Mouse (Mus musculus) adrenal gland, adult 18-20 months (tissue): ENCODE data around the gene Jph2. TPM values are rescaled to one million over a fixed set of nuclear protein-coding genes. Genes with fewer than 3 reads are reported as not detected.

Experiments
- DNase-seq, 2 experiments: peaks; one replicate each; pipeline ENCODE4 v3.0.0; 2021 to 2022; ENCODE audit warnings: low spot score in 2 of 2
- total RNA-seq, 2 experiments: library from RNA; stranded (reverse); gene quantifications; 1 replicate in 1 of 2; 2 replicates in 1 of 2; pipeline ENCODE4 v1.2.3; 2021

Jph2 gene
- total RNA-seq, 2 experiments from 2014 or later = 4.4 to 6.5 TPM

DNA sequence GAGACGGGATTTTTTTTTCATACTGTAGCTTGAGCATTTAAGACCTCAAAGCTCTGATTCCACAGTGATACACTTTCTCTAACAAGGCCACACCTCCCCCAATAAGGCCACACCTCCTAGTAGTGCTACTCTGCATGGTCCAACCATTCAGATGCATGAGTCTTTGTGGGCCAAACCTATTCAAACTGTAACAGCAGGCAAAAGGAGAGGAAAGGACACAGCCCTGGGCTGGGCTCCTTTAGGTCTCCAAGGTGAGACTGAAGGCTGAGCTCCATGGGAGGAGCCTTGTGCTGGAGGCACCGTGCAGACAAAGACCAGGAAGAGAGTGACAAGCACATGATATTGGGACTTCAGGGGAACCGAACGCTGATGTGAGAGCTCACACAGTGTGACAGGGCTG is 80.5 kb downstream of the Jph2 start:
- DNase-seq = no peak

DNA sequence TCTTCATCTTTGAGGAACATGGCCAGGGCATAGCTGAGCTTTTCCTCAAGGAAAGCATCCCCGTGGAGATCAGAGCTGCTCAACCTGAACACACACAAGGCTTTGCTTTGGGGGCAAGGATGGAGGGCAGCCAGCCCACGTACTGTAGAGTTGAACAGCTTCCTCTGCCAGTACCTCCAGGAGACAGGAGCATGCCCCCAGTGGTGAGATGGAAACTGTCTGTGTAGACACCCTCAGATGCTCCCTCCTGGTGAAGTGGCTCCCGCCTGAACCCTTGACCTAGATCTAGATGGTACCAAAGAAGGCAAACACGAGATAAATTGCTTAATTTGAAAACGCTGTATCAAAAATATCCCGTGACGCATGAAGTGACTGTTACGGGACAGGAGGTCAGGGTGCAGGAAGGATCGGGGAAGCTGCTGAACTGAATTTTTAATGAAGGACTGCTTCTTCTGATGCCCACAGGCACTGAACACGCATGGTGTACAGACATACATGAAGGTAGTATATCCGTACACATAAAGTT is 87.6 kb downstream of the Jph2 start:
- DNase-seq = no peak

DNA sequence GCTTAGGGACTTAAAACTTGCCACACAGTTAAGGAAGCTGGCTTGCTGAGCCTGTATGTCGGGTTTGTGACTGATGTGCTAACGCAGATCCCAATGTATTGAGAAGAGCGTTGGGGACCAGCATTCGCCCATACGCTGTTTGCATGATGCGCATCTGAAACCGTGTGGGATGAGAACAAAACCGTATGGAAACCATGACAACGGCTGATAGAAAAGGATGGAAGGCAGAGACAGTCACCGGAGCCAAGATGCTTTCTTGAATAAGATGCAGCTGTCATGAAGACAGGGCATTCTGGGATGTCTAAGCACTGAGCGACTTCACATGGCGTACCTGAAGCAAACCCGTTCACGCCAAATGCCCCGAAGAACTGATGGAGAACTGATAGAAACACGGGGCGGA is 88.4 kb downstream of the Jph2 start:
- no peak for DNase-seq

DNA sequence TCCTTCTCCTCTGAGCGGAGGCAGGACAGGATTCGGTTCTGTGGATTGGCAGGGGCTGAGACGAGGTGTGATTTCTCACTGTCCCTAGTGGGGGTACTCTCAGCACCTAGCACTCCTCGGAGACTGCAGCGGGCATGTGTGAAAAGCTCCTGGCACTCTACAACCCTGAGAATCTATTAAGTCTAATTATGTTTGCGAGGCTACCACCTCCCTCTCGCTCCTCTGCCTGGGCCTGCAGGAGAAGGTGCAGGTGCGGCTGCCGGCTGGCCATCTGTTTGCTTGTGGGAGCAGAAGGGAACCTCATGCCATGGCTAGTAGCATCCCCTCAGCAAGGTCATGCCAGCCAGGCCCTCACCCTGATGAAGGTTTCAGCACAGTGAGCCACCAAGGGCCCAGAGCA is 94.8 kb downstream of the Jph2 start:
- DNase-seq = no peak

DNA sequence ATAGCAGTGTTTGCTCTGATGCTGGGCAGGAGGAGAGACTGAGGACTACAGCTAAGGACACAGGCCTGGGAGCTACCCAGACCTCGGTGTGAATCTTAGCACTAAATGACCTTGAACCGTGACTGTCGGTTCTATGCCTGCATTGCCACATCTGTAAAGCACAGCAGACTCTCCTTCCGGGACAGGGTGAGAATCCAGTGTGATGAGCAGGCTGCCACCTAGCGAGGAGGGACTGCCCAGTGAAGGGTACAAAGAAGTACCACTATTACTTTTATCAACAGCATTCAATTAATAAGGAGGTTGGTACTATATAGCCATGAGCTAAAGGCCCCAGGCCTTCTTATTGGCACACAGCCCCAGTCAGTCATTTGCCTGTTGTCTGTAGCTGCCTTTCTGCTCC is 96.2 kb downstream of the Jph2 start:
- no peak for DNase-seq

DNA sequence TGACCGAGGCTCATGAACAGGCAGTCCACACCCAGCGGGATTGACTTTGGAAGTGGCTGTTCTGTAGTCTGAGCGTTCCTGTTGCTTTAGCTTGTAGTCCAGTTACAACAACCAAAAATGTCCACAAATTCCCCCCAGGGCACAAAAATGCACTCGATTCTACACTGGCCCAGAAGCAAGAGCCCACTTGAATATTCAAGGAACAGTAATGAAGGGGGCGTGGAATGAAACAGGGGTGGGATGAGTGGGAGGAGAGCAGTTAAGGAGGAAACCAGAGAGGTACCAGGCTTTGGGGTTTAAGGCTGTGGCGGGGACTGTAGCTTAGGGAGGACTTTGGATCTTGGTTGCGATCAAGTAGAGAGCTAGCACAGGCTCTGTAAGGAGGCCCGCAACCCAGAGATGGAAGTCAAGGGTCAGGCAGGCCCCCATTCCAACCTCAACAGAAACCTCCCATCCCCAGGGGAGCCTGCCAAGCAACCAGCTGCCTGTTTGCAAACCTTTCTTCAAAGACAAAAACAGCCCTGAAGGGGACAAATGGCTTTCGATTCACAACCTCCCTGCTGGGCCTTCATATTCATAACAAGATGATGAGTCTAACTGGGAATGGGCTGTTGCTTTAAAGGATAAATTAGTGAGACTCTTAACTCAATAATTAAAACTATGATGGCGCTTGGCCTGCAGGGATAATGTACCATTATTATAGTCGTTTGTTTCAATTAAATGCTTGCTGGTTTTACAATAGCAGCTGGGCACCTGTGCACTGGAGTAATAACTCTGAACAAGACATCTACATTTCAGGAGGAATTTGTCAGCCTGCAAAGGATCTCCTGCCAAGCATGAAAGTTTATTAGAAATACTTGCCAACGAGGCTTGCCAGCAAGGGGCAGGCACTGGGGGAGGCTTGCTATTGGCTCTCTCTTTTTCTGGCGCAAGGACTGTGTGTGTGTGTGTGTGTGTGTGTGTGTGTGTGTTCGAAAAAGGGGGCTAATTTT is 97.4 kb downstream of the Jph2 start:
- DNase-seq = no peak

DNA sequence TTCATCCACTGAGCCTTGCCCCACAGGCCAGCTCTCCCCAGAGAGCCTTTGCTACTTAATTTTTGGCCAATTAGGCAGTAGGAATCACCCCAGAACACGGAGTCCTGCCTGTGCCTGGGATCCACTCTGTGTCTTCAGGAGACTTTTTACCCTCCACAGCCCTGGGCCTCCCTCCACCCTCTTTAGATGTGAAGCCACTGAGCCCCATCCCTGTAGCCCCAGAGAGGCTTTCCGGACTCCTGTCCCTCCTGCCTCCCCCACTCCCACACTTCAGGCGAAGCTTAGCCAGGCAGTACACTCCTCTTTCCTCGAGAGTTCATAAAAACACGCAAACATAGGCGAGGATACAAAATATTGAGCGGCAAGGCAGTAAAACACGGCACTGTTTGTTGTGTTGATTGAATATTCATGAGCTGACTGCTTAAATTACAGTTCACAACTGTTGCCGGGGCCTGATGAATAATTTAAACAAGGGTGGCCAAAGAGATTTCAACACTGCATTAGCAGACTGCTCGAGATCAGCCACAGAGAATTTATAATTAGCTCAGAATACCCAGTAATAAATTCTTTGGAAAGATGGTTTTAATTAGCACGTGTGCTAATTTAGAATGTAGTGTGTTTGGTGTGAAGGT is 100.7 kb downstream of the Jph2 start:
- no peak for DNase-seq

DNA sequence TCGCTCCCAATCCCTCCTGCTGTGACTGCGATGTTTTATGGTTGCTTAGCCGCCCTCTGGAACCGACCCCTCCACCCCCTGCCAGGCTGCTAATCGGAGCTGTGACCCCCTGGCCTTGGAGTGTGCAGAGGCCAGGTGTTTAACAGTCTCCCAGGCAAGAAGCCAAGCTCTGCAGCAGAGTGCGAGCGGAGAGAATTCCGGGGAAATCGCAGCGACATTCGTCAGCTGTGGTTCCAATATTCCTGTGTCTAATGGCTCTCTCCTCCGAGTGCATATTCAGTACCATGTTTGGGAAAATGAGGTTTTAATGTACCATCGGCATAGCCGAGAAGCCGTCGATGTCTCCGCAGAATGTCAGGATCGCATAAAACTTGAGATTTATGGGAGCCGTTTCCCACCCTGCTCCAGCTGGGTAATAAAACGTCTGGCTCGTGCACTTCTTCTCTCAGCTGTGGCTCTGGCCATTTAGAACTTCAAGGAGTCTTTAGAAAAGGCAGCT is 108.9 kb downstream of the Jph2 start:
- no peak for DNase-seq

Other genes with a start within 250 kb of the Jph2 start
- gene Tox2, start 194.9 kb downstream of the Jph2 start, total RNA-seq = 10 to 100 TPM in 1 of 2 experiments, 1 to 10 TPM in 1; 4.1 to 24.2 TPM
- gene Oser1, start 26.7 kb upstream of the Jph2 start, total RNA-seq = 10 to 100 TPM; 37.1 to 43.6 TPM
- gene Gdap1l1, start 40.5 kb upstream of the Jph2 start, total RNA-seq = 1 to 10 TPM; 3.3 TPM
- gene Fitm2, start 74.6 kb upstream of the Jph2 start, total RNA-seq = 100 to 1,000 TPM; 108 to 114 TPM
- gene R3hdml, start 94.3 kb upstream of the Jph2 start, total RNA-seq = not detected
- gene Hnf4a, start 108.8 kb upstream of the Jph2 start, total RNA-seq = under 1 TPM in 1 of 2 experiments, not detected in 1; 0.73 TPM
- gene Ttpal, start 204.3 kb upstream of the Jph2 start, total RNA-seq = 10 to 100 TPM; 29.2 to 34.0 TPM
- 100 to 1,000 TPM; 521 to 567 TPM for gene Serinc3, start 247.1 kb upstream of the Jph2 start, total RNA-seq